Mouse (Mus musculus) stomach, postnatal 0 days (tissue): ENCODE results near the gene Ncoa4.

Source experiments
- CTCF ChIP-seq: IDR thresholded peaks from 2 replicates; pipeline ENCODE4 v1.5.1; 2016; ENCODE audit warnings: antibody characterized with exemption, low read depth, mild to moderate bottlenecking, moderate library complexity
- EP300 ChIP-seq: optimal IDR thresholded peaks from 2 replicates; pipeline ENCODE3; 2016; ENCODE audit warnings: antibody characterized with exemption

GRCm38 (mm10) chr14:32162231-32162630, 2.6 kb downstream of the Ncoa4 start:
- TF ChIP-seq CTCF (no peak), EP300 (no peak)
